Mouse (Mus musculus): Measurements from ENCODE around the gene Odf4.

Odf4 gene

GRCm38 (mm10) chr11:68901351-68902046, 25.4 kb downstream of the Odf4 start, which contains the start of gene Rpl26:
Rpl26 (plus strand) TSS chr11:68901583.
- DNase-seq: peak; percentile 98 to 99

- no peak for DNase-seq
Observed at GRCm38 (mm10) chr11:68900519-68901350, 26.1 kb downstream of the Odf4 start.

GRCm38 (mm10) chr11:68899815-68900214, 27.1 kb downstream of the Odf4 start:
- no peak for DNase-seq

GRCm38 (mm10) chr11:68898790-68899189, 28.1 kb downstream of the Odf4 start:
- no peak for DNase-seq

GRCm38 (mm10) chr11:68897838-68898237, 29.0 kb downstream of the Odf4 start:
- no peak for DNase-seq

- peak; percentile 64 to 70 for DNase-seq
Observed at GRCm38 (mm10) chr11:68897120-68897519, 29.8 kb downstream of the Odf4 start.

- no peak for DNase-seq
Observed at GRCm38 (mm10) chr11:68896247-68896646, 30.6 kb downstream of the Odf4 start.

- no peak for DNase-seq
Observed at GRCm38 (mm10) chr11:68893911-68894464, 32.9 kb downstream of the Odf4 start.

GRCm38 (mm10) chr11:68892233-68892832, 34.5 kb downstream of the Odf4 start:
- DNase-seq: no peak

GRCm38 (mm10) chr11:68891823-68892222, 35.1 kb downstream of the Odf4 start:
- no peak for DNase-seq

- DNase-seq: no peak
Observed at GRCm38 (mm10) chr11:68890625-68891024, 36.3 kb downstream of the Odf4 start.

GRCm38 (mm10) chr11:68888653-68889052, 38.2 kb downstream of the Odf4 start:
- no peak for DNase-seq

- DNase-seq: no peak
Observed at GRCm38 (mm10) chr11:68888253-68888652, 38.6 kb downstream of the Odf4 start, which contains the start of gene Rnf222. Rnf222 (plus strand) TSS chr11:68888553.

- no peak for DNase-seq
Observed at GRCm38 (mm10) chr11:68886091-68886490, 40.8 kb downstream of the Odf4 start.

GRCm38 (mm10) chr11:68884368-68884767, 42.5 kb downstream of the Odf4 start:
- DNase-seq: no peak

GRCm38 (mm10) chr11:68883843-68884242, 43.0 kb downstream of the Odf4 start:
- no peak for DNase-seq

- DNase-seq: no peak
Observed at GRCm38 (mm10) chr11:68882107-68882506, 44.8 kb downstream of the Odf4 start.

GRCm38 (mm10) chr11:68878811-68879210, 48.1 kb downstream of the Odf4 start:
- DNase-seq: no peak

GRCm38 (mm10) chr11:68874841-68875240, 52.0 kb downstream of the Odf4 start:
- DNase-seq: peak; percentile 72 to 75

Data from B cell, adult 2 months (primary cell).